Mouse (Mus musculus) bone marrow, adult 2 months (tissue): ENCODE measurements around the gene Mecom.

Experiments used
- CTCF ChIP-seq: fragments of 200-500 bp; IDR thresholded peaks from 2 replicates; pipeline ENCODE4 v1.5.1; 2011; ENCODE audit warnings: low read length, control low read depth; ENCODE audit not compliant: control insufficient read depth, insufficient read depth
- POLR2A ChIP-seq: fragments of 200-500 bp; IDR thresholded peaks from 2 replicates; pipeline ENCODE4 v1.6.1; 2011; ENCODE audit warnings: low read depth, mild to moderate bottlenecking, control low read depth, low read length, borderline replicate concordance; ENCODE audit not compliant: control insufficient read depth

DNA sequence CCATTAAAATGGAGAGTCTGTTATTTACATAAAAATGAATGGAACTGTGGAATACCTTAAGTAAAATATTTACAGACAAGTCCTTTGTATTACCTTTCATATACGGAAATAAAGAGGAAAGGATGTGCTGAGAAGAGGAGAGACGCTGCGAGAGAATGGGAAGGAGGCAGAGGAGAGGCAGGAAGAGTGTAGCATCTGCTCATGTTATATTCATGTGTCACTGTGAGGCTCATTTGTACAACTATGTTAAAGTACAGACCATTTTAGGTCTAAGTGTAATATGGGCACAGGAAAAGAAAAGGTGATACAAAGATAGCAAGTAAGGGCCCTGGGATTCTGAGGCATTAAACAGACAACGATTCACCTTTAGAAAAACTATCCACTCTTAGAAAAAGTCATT is 143.0 kb downstream of the Mecom start:
- TF ChIP-seq CTCF (no peak), POLR2A (no peak)
